Mouse (Mus musculus): ENCODE data around the gene Gpr132. TPM values are rescaled to one million over a fixed set of nuclear protein-coding genes. Genes with fewer than 3 reads are reported as not detected.
A peak's percentile ranks its signal among the peaks of the same experiment; 100 is the strongest.

Gene Gpr132
- total RNA-seq, 2 experiments from 2014 or later: not detected

DNA sequence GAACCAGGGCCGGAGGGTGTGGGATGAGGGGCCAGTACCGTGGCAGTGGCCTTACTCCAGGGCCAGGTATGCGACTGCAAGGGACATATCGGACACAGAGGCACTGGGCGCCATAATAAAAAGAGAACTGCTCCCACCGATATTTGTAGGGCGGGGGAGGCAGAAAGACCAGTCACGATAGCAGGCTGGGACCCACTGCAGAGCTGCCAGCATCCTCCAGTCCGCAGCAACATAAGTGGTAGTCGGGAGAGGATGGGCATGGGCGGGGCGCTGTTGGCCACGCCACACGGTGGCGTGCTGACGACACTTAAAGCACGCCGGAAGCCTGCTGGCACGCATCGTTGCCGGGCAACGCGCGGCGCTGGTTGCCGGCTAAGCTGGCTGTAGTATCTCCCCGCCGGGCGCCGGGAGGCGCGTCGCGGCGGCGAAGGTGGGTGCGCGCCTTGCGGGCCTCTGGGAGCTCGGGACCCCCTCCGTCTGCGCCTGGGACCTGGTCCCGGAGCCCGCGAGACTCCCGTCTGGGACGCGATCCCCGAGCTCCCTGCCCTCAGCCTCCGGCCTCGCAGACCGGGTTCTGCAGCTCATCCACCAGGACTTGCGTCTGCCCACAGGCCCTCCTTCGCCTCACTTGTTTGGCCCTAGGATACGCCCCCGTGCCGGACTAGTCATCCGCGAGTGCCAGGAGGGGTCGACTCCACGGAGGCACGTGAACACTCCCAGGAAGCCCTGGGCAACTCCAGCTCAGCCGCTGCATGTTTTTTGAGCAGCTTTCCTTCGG lies 59.3 kb downstream of the Gpr132 start, which contains the start of gene Clba1:
Gene Clba1 (plus strand): TSS at position 351 of the 778 bp plus-strand sequence.
- intact Hi-C loops (cut with DNase I): no loop called here
- peak; percentile 92 to 94 for DNase-seq (ENCODE audit: extremely low spot score in 1 of 2, low spot score in 2 of 2)

DNA sequence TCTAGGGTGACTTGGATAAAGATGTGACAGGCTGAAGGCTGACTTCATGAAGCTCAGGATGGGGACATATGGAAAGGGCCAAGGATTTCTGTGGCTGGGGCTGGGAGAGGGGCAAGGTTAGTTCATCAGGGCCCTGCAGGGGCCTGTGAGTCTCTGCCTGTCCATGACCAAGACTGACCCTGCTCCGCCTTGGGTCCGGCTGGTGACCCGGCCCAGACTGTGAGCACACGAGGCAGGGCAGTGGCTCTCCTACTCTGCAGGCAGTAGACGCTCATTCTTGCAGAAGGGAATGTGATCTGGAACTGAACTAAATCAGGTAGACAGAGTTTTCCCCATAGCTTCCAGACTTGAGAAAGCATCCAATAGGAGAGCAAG lies 59.8 kb downstream of the Gpr132 start:
- DNase-seq (ENCODE audit: extremely low spot score in 1 of 2, low spot score in 2 of 2): no peak
- intact Hi-C loops (cut with DNase I): no loop called here

- intact Hi-C loops (cut with DNase I): no loop called here
- no peak for DNase-seq (ENCODE audit: extremely low spot score in 1 of 2, low spot score in 2 of 2)
These were observed 60.2 kb downstream of the Gpr132 start for GRCm38 (mm10) chr12:112807796-112808195.

GRCm38 (mm10) chr12:112806044-112806443 lies 62.0 kb downstream of the Gpr132 start:
- intact Hi-C loops (cut with DNase I): no loop called here
- no peak for DNase-seq (ENCODE audit: extremely low spot score in 1 of 2, low spot score in 2 of 2)

GRCm38 (mm10) chr12:112804046-112804445 lies 64.0 kb downstream of the Gpr132 start:
- no peak for DNase-seq (ENCODE audit: extremely low spot score in 1 of 2, low spot score in 2 of 2)
- intact Hi-C loops (cut with DNase I): no loop called here

GRCm38 (mm10) chr12:112802917-112803316 lies 65.1 kb downstream of the Gpr132 start:
- no peak for DNase-seq (ENCODE audit: extremely low spot score in 1 of 2, low spot score in 2 of 2)
- intact Hi-C loops (cut with DNase I): no loop called here

GRCm38 (mm10) chr12:112801864-112802846 lies 65.9 kb downstream of the Gpr132 start, which contains the start of gene Ahnak2:
Gene Ahnak2 (minus strand): TSS chr12:112802657.
- peak in 1 of 2 experiments; percentile 75 for DNase-seq (ENCODE audit: extremely low spot score in 1 of 2, low spot score in 2 of 2)
- intact Hi-C loops (cut with DNase I): no loop called here

Other genes starting within 250 kb of the Gpr132 start
- gene Adssl1, start 248.2 kb downstream of the Gpr132 start, total RNA-seq (2021): 1 to 10 TPM; 2.8 to 3.9 TPM
- 10 to 100 TPM; 14.3 to 15.5 TPM for gene Siva1, start 223.5 kb downstream of the Gpr132 start, total RNA-seq (2021)
- gene Akt1, start 193.3 kb downstream of the Gpr132 start, total RNA-seq (2021): 100 to 1,000 TPM; 166 to 169 TPM
- under 1 TPM; 0.28 to 0.34 TPM for gene Zbtb42, start 189.4 kb downstream of the Gpr132 start, total RNA-seq (2021)
- 100 to 1,000 TPM; 222 to 234 TPM for gene Cep170b, start 147.8 kb downstream of the Gpr132 start, total RNA-seq (2021)
- gene Pld4, start 107.6 kb downstream of the Gpr132 start, total RNA-seq (2021): 10 to 100 TPM in 1 of 2 experiments, 1 to 10 TPM in 1; 10.0 to 11.9 TPM
- gene Ahnak2, start 65.6 kb downstream of the Gpr132 start, total RNA-seq (2021): 10 to 100 TPM; 13.8 to 14.5 TPM
- 10 to 100 TPM; 14.6 to 16.5 TPM for gene Clba1, start 59.3 kb downstream of the Gpr132 start, total RNA-seq (2021)
- gene Cdca4, start 38.8 kb downstream of the Gpr132 start, total RNA-seq (2021): 10 to 100 TPM; 11.5 TPM
- gene Jag2, start 61.5 kb upstream of the Gpr132 start, total RNA-seq (2021): 10 to 100 TPM; 60.0 to 60.9 TPM
- 10 to 100 TPM; 11.8 to 13.2 TPM for gene Nudt14, start 73.9 kb upstream of the Gpr132 start, total RNA-seq (2021)
- 10 to 100 TPM; 61.0 to 61.9 TPM for gene Btbd6, start 108.3 kb upstream of the Gpr132 start, total RNA-seq (2021)
- 10 to 100 TPM; 53.8 to 54.2 TPM for gene Brf1, start 132.5 kb upstream of the Gpr132 start, total RNA-seq (2021)
- 100 to 1,000 TPM; 126 to 128 TPM for gene Pacs2, start 146.3 kb upstream of the Gpr132 start, total RNA-seq (2021)
- under 1 TPM; 0.41 to 0.73 TPM for gene Tex22, start 206.3 kb upstream of the Gpr132 start, total RNA-seq (2021)
- 10 to 100 TPM; 87.1 to 89.1 TPM for gene Mta1, start 230.1 kb upstream of the Gpr132 start, total RNA-seq (2021)

Data from left cerebral cortex, postnatal 10 days (tissue).